Mouse (Mus musculus): ENCODE results near the gene Otog. TPM values are rescaled to one million over a fixed set of nuclear protein-coding genes. Genes with fewer than 3 reads are reported as not detected.

Otog gene
- total RNA-seq, 4 experiments from 2014 or later = 0.59 to 0.87 TPM; not detected in 2

Other genes with a start within 250 kb of the Otog start
- under 1 TPM; 0.08 to 0.31 (median 0.15) TPM for gene Abcc6, start 210.7 kb upstream of the Otog start, total RNA-seq (2022)
- gene Nomo1, start 207.3 kb upstream of the Otog start, total RNA-seq (2022) = 10 to 100 TPM; 60.6 to 73.0 (median 69.1) TPM
- 1 to 10 TPM; 1.1 to 2.7 (median 1.3) TPM for gene Kcnj11, start 140.2 kb upstream of the Otog start, total RNA-seq (2022)
- gene Abcc8, start 61.0 kb upstream of the Otog start, total RNA-seq (2022) = 1 to 10 TPM in 3 of 4 experiments, under 1 TPM in 1; 0.92 to 2.9 (median 1.7) TPM
- 1 to 10 TPM; 2.5 to 5.2 (median 3.4) TPM for gene Ush1c, start 2.5 kb upstream of the Otog start, total RNA-seq (2022)
- not detected for gene Myod1, start 135.5 kb downstream of the Otog start, total RNA-seq (2022)
- under 1 TPM; 0.70 to 0.87 (median 0.77) TPM for gene Kcnc1, start 155.5 kb downstream of the Otog start, total RNA-seq (2022)